Mouse (Mus musculus) spleen, adult 2 months (tissue): ENCODE measurements at regions not wholly inside any gene's neighbourhood (a gene's known extent, or its start where the extent isn't known, plus 50 kb on each side); places are given as distances from the start of the nearest gene placed in this dataset.

Source experiments
- DNase-seq, 2 experiments: peaks; one replicate each; pipeline versions ENCODE4 v3.0.0 to v3.0.0-alpha.2; 2012 to 2021; ENCODE audit warnings: low spot score in 2 of 2, low read depth in 1 of 2
- H3K27ac ChIP-seq: fragments of 200-500 bp; 2 replicates; pipeline ENCODE4 v1.5.1; 2012; ENCODE audit warnings: low read length, inconsistent platforms; ENCODE audit not compliant: insufficient read depth
- H3K27me3 ChIP-seq: fragments of 200-500 bp; 2 replicates; pipeline ENCODE4 v1.6.1; 2012; ENCODE audit warnings: mild to moderate bottlenecking, moderate library complexity, low read length, inconsistent platforms; ENCODE audit not compliant: control insufficient read depth, insufficient read depth
- H3K36me3 ChIP-seq: fragments of 200-500 bp; 2 replicates; pipeline ENCODE4 v1.6.1; 2012; ENCODE audit warnings: mild to moderate bottlenecking, low read length, inconsistent platforms; ENCODE audit not compliant: control insufficient read depth, insufficient read depth
- H3K4me1 ChIP-seq: fragments of 200-500 bp; 2 replicates; pipeline ENCODE4 v1.6.1; 2011; ENCODE audit warnings: inconsistent platforms; ENCODE audit not compliant: control insufficient read depth, insufficient read depth, insufficient read length
- H3K4me3 ChIP-seq: fragments of 200-500 bp; 2 replicates; pipeline ENCODE4 v1.5.1; 2011; ENCODE audit warnings: mild to moderate bottlenecking, inconsistent platforms; ENCODE audit not compliant: insufficient read depth, insufficient read length; ENCODE audit errors: extremely low read depth
- CTCF ChIP-seq: fragments of 200-500 bp; IDR thresholded peaks from 2 replicates; pipeline ENCODE4 v1.5.1; 2011; ENCODE audit warnings: mild to moderate bottlenecking, inconsistent platforms; ENCODE audit not compliant: insufficient read depth, insufficient read length, insufficient replicate concordance; ENCODE audit errors: extremely low read depth
- POLR2A ChIP-seq: fragments of 200-500 bp; IDR thresholded peaks from 2 replicates; pipeline ENCODE4 v1.6.1; 2011; ENCODE audit warnings: low read depth, low read length, inconsistent platforms
- WGBS: fragments of 180-500 bp; shearing (Covaris S2); methylation state at CpG from one replicate; pipeline ENCODE4 v1.1.7; 2018; 5-methylcytosine and 5-hydroxymethylcytosine counted together

GRCm38 (mm10) chr13:28571716-28572115 lies 314.4 kb downstream of the Gm11361 start:
- DNase-seq, result no peak
- no peak for TF ChIP-seq POLR2A
- no peak for TF ChIP-seq CTCF
- no peaks in the 10 kb centered on the region for H3K4me1 ChIP-seq
- no peaks in the 10 kb centered on the region for H3K36me3 ChIP-seq
- H3K27me3 ChIP-seq, result no peaks in the 10 kb centered on the region
- WGBS, result 72% methylated on average over 5 of the region's 5 CpGs
- no peak overlapping the region for H3K27ac ChIP-seq
- H3K4me3 ChIP-seq, result no peak overlapping the region

- H3K27me3 ChIP-seq, result no peaks in the 10 kb centered on the region
- WGBS, result 93% methylated on average over 2 of the region's 2 CpGs
- H3K27ac ChIP-seq, result no peak overlapping the region
- no peaks in the 10 kb centered on the region for H3K36me3 ChIP-seq
- TF ChIP-seq POLR2A (no peak), CTCF (no peak)
- no peak for DNase-seq
- H3K4me1 ChIP-seq, result no peaks in the 10 kb centered on the region
- no peak overlapping the region for H3K4me3 ChIP-seq
Measured at GRCm38 (mm10) chr13:28563585-28563984, 306.3 kb downstream of the Gm11361 start.

DNA sequence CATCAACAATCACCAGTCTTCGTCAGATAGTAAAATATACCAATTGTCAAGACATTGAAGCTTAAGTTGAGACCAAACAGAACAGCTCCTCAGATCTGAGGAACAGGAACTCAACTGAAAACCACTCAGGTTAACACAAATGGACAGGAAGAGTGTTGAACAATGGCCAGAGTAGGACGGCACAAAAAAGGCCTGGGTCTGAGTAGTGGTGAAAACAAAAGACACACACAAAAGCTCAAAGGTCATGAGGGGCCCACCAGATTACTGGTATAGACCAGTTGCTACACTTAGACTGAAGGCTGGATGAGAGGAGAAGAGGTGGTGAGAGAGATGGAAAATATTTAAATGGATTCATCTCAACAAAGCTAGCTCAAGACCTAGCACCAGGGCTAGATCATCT lies 302.8 kb downstream of the Gm11361 start:
- Histone ChIP-seq H3K27ac (no peak overlapping the region), H3K4me1 (peaks cover 7% of the 10 kb centered on the region; the same call in 1 of the 2 replicates), H3K27me3 (no peaks in the 10 kb centered on the region), H3K36me3 (no peaks in the 10 kb centered on the region), H3K4me3 (no peak overlapping the region)
- WGBS, result 71% methylated on average over 2 of the region's 2 CpGs
- TF ChIP-seq CTCF (no peak), POLR2A (no peak)
- DNase-seq, result no peak

GRCm38 (mm10) chr13:28557032-28557570 lies 299.8 kb downstream of the Gm11361 start:
- Histone ChIP-seq H3K4me1 (peaks cover 7% of the 10 kb centered on the region; the same call in 1 of the 2 replicates), H3K27ac (no peak overlapping the region), H3K36me3 (no peaks in the 10 kb centered on the region), H3K27me3 (no peaks in the 10 kb centered on the region), H3K4me3 (no peak overlapping the region)
- TF ChIP-seq POLR2A (no peak), CTCF (no peak)
- no peak for DNase-seq
- 12% methylated on average over 4 of the region's 4 CpGs for WGBS

- Histone ChIP-seq H3K4me3 (no peak overlapping the region), H3K36me3 (no peaks in the 10 kb centered on the region), H3K27ac (no peak overlapping the region), H3K4me1 (peaks cover 7% of the 10 kb centered on the region; the same call in 1 of the 2 replicates), H3K27me3 (no peaks in the 10 kb centered on the region)
- 25% methylated on average over 5 of the region's 5 CpGs for WGBS
- TF ChIP-seq CTCF (no peak), POLR2A (no peak)
- no peak for DNase-seq
Measured at GRCm38 (mm10) chr13:28556385-28556938, 299.1 kb downstream of the Gm11361 start.

DNA sequence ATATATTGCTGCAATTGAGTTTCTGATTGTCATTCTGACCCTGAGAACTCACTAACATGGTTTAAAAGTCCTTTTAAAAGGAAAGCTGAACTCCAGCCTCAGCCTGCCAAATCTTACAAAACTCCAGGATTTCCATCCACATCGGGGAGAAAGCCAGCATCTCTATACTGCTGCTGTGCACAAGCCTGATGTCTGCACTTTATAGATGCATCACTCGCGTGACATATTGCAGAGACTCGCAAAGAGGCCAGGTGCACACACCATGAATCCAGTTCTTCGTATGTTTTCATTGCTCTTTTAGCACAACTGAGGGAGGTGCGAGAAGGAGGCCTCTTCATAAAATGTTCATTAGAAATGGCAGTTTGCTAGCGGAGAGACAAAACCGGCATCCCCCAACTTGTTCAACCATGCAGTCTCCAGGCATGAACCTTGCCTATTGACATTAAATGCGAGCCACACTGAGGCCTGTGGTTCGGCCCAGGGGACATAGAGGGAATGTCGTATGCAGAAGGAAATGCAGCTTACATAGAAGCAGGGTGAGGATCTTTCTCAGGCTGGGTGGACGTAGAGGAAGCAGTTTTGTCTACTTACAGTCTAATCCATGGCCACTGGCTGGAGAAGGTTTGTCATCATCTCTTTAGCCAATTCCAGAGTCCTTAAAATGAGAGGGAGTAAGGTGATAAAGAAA lies 297.0 kb downstream of the Gm11361 start:
- H3K27me3 ChIP-seq, result no peaks in the 10 kb centered on the region
- H3K4me3 ChIP-seq, result no peak overlapping the region
- H3K27ac ChIP-seq, result no peak overlapping the region
- WGBS, result 91% methylated on average over 12 of the region's 12 CpGs
- H3K36me3 ChIP-seq, result no peaks in the 10 kb centered on the region
- DNase-seq, result no peak
- no peak for TF ChIP-seq POLR2A
- TF ChIP-seq CTCF, result no peak
- peaks cover 7% of the 10 kb centered on the region; the same call in 1 of the 2 replicates for H3K4me1 ChIP-seq
